Mouse (Mus musculus) urinary bladder, postnatal 10 days (tissue): ENCODE data around the gene Gm13420.
"Not testable (repeated sequence)": the region's sequence is repeated elsewhere in the genome, so short reads cannot be mapped to it uniquely, and the experiment has no call there.

Experiments used
- DNase-seq: peaks from one replicate; pipeline ENCODE4 v3.0.0; 2022; ENCODE audit warnings: low spot score

Gm13420 gene

DNA sequence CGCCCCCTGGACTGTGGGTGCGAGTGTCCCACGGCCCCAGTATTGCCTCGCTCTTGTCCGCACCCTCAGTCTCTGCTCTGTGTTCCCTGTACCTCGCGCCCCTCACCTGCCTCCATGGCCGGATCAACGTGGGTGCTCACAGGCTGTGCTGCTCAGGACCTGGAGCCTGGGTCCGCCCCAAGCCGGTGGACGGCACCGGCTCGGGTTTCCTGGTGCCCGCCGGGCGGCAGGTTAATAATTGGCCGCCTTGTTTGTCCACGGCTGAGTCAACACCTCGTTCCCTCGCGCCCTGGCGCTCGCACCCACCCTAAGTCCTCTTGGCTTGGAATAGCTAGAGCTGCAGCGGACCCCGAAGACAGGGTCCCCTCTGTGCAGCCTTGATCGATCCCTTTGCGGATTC lies at the start of gene Gm13420:
Gene Gm13420, minus strand, starts transcription at position 189 of the 400 bp plus-strand sequence.
- no peak for DNase-seq

DNA sequence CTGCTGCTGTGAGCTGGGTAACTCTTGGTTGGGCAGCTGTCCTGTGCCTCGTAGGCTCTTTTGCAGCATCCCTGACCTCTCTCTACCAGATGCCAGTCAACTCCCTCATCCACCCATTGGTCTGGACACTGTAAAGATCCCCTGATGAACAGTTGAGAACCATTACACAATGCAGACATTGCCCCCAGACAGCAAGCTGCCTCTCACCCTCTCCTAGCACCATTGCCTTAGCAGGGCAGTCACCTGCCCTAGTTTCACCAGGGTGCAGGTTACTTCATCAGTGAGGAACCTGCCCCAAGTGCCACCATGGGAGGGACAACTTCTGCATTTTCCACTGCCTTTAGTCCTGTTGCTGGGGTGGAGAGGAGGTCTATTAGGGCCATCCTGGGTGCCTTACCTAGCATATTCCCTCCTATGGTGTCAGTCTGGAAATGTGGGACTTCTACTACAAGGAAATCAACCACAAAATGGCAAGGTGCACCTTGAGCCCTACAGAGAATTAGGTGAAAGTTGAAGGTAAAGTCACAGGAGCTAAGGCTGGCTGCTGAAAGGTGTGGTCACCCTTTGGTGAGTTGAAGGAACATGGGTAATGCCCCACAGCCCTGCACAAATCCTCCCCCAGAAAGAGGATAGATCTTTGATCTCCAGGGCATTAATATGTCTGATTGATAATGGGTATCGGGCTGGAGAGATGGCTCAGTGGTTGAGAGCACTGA lies 41.4 kb upstream of the Gm13420 start:
- DNase-seq: no peak

GRCm38 (mm10) chr2:29787937-29788681 lies 36.6 kb upstream of the Gm13420 start, which contains the start of gene Trub2:
Trub2 (minus strand) TSS chr2:29788502.
- peak; percentile 38 for DNase-seq

- peak; percentile 32 for DNase-seq
Observed at GRCm38 (mm10) chr2:29787104-29787917, 35.8 kb upstream of the Gm13420 start, which contains the start of gene Coq4. Coq4 (plus strand) TSS chr2:29787493.

DNA sequence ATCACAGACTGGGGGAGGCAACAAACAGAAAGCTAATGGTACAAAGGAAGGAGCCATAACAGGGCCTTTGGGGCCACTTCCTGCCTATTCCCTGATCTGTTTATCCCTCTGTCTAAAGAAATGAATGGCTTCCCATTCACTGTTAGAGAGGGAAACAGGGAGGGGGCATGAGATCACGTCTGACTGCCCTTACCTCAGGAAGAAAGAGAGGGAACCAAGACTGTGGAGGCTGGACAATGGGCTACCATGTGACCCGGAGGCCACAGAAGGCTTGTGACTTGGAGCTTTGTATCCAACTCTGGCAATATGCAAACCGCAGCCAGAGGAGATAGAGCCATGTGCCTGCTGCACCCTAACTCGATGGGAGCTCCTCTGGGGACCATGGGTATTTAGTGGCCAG lies 32.8 kb upstream of the Gm13420 start:
- DNase-seq: no peak

DNA sequence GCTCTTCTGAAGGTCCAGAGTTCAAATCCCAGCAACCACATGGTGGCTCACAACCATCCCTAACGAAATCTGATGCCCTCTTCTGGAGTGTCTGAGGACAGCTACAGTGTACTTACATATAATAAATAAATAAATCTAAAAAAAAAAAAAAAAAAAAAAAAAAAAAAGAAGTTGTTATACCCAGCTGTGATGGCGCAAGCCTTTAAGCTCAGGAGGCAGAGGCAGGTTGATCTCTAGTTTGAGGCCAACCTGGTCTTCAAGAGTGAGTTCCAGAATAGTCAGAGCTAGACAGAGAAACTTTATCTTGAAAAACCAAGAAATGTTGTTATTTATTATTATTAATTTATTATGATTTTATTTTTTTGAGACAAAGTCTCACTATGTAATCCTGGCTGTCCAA lies 29.8 kb upstream of the Gm13420 start:
- not testable (repeated sequence) for DNase-seq

DNA sequence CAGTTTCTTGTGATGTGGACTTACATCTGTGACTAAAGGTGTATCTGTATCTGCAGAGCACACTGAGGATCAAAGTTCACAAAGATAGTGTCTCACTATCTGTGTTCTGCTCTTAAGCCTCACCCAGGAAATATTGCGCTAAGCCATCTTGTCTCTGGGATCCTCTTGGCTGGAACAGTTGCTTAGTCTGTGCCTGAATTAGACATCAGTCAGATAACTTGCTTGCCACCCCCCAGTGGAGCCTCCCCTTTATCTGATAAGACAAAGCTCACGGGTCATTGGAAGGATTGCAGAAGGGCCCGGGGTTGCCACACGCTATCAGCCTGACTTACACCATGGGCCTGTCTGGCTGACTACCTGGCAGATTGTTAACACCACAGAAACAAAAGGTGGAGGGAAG lies 21.8 kb upstream of the Gm13420 start:
- DNase-seq: no peak

GRCm38 (mm10) chr2:29771611-29772461 lies 20.4 kb upstream of the Gm13420 start:
- DNase-seq: no peak

DNA sequence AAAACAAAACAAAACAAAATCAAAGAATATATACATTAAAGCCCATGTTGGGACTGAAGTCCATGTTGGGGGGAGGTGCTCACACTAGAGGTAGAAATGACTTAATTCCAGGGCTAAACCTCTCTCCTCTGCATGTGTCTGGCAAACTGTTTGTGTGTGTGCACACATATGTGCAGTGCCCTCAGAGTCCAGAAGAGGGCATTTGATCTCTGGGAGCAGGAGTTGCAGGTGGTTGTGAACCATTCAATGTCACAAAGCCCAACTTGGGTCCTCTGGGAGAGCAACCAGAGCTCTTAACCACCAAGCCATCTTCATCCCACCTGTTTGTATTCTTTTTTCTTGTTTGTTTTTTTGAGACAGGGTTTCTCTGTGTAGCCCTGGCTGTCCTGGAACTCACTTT lies 18.7 kb upstream of the Gm13420 start:
- DNase-seq: no peak

DNA sequence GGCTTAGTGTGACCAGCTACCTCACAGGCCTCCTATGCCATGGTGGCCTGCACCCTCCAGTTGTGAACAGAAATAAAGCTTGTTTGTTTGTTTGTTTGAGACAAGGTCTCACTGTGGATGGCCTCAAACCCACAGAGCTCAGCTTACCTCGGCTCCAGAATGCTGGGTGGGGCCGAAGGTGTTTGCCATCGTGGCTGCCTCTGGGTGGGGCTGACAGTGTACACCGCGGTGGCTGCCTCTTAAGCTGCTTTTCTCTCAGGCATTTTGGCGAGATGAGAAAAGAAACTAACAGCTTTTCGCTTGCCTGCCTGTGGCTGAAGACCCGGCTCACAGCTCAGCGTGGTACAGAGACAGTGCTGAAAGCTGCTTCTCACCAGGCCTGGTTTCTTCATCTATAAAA lies 17.4 kb upstream of the Gm13420 start:
- no peak for DNase-seq

DNA sequence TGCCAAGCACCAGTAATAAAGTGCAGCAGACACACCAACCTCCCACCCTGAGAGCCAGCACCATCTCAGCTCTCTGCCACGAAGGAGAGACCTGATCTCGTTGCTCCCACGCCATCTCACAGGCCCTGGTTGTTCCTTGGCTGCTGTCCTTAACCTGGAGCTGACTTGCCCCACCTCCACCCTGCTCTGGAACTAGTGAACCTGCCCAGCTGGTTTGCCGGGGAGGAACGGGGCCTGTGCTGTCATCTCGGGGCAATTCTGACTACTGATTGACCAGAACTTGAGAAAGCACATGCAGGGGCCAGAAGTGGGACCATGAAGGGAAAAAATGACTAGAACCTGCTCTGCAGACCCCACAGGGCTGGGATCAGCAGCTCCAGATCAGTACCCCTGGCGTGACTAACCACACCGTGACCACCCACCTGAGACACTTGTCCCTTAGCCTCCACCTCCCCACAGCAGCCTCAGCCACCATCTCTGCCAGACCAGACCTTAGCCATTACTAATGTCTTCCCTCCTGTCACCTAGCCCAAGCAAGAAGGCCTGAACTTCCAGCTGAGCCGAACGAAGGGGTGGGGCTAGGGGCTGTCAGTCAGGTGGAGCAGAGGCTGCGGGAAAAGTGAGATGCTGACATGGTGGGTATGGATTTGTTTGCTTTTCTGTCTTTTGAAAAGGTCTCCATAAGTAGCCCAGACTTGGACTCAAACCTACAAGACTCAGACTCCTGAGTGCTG lies 16.7 kb upstream of the Gm13420 start:
- DNase-seq: no peak

GRCm38 (mm10) chr2:29764831-29765230 lies 13.3 kb upstream of the Gm13420 start:
- DNase-seq: no peak

DNA sequence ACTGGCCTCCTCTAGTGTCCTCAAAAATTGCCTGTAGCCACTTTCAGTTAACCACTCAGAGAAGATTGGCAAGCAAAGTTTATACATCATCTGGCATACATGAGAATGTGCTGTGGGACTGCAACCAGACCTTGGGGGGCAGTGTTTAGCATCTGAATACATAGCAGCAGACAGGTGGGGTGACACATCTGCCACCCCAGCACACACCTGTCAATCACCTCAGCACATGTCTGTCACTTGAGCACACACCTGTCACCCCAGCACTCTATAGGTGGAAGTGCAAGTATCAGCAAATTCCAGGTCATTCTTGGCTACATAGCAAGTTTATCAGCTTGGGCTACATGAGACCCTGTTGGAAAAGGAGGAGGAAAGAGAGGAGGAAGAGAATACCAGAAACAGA lies 4.2 kb upstream of the Gm13420 start:
- DNase-seq: no peak

GRCm38 (mm10) chr2:29752397-29752796 lies 912 bp upstream of the Gm13420 start:
- DNase-seq: no peak

GRCm38 (mm10) chr2:29748499-29748898 lies 3.0 kb downstream of the Gm13420 start:
- DNase-seq: no peak

- no peak for DNase-seq
Observed at GRCm38 (mm10) chr2:29747852-29748251, 3.6 kb downstream of the Gm13420 start.

DNA sequence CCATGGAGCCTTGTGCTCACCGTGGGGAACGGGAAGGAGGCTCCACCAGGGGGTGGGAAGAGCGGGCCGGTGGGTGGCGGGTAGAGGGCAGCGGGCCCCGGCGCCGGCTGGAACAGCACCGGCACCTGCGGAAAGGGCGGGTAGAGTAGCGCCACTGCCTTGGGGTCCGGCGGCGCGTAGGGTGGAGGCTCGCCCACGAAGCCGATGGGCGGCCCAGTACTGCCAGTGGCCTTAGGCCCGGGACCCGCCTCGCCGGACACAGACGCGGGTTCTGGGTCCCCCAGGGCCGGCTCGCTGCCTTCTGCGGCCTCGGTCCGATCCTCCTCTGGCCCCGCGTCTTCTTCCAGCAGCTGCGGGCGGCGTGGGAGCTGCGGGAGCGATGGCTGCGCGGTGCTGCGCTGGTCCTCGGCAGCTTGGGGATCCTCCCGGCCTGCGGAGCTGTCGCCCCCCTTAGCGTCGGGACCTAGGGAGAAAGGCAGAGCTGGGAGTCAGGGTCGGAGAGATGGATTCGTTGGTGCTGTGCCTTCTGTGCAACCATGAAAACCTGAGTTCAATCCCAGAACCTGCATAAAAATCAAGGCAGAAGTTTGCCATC lies 4.2 kb downstream of the Gm13420 start:
- DNase-seq: no peak

GRCm38 (mm10) chr2:29744256-29744655 lies 7.2 kb downstream of the Gm13420 start:
- no peak for DNase-seq

DNA sequence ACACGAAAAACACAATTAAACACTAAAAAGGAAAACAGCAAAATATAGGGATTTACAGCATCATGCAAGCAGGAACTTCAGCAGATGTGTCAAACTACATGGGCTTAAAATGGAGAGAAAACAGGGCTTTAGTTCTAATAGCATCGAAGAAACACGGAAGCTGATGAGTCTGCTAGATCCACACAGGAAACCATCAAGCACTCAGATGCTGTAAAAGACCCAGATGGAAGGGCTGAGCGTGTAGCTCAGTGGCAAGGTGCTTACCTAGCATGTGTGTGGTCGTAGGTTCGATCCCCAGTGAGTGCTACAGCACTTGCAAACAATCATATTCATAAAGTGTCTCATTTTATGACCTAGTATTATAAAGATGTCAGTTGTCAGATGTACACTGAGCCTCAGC lies 10.3 kb downstream of the Gm13420 start:
- DNase-seq: no peak

- DNase-seq: no peak
Observed at GRCm38 (mm10) chr2:29739368-29739767, 12.1 kb downstream of the Gm13420 start.

DNA sequence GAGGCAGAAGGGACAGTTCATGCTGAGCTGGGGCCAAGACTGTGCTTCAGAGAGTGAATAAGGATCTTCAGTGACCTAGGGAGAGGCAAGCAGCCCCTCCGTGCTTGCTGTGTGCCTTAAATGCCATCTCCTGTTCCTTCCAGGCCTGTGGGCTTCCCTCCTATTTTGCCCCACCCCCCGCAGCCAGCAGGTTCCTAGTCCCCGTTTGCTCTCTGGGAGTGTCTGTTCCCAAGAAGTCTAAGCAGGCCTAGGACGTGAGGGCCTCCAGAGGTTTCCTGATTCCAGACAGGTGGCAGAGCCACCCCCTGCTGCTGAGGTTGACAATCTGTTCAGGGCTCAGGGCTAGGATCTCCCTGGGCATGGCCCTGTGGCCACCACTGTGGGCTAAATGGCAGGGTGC lies 12.7 kb downstream of the Gm13420 start:
- no peak for DNase-seq
